Mouse (Mus musculus) neural tube, embryonic 14.5 days (tissue): ENCODE measurements around the gene Map2k5. TPM values are rescaled to one million over a fixed set of nuclear protein-coding genes. Genes with fewer than 3 reads are reported as not detected.

Experiments used
- polyA plus RNA-seq: library from polyadenylated mRNA; unstranded; fragments of >200 nt; fragmentation: Nextera tagmentation; extraction: Ambion mirVana; gene quantifications from 2 replicates; pipeline ENCODE4 v1.2.1, GENCODE M21; 2014

Gene Map2k5
- polyA plus RNA-seq, 1 experiment from 2014 or later = 35.1 TPM

Other genes with a start within 250 kb of the Map2k5 start
- 22.7 and 23.2 TPM in 2 replicates for gene Skor1, start 228.9 kb downstream of the Map2k5 start, polyA plus RNA-seq
- 75.2 and 88.7 TPM in 2 replicates for gene 2300009A05Rik, start 21.3 kb upstream of the Map2k5 start, polyA plus RNA-seq
- 0.16 and 0.28 TPM in 2 replicates for gene Iqch, start 224.6 kb upstream of the Map2k5 start, polyA plus RNA-seq
- gene Aagab, start 224.8 kb upstream of the Map2k5 start, polyA plus RNA-seq = 51.6 and 65.0 TPM in 2 replicates